Mouse (Mus musculus) ES-CJ7 (cell line): ENCODE results near the gene Zdhhc19.

Experiments used
- DNase-seq: peaks from one replicate; pipeline ENCODE4 v3.0.0; 2011; ENCODE audit warnings: low read depth, low spot score

Gene Zdhhc19

GRCm38 (mm10) chr16:32513948-32514347 lies 17.9 kb downstream of the Zdhhc19 start:
- no peak for DNase-seq

GRCm38 (mm10) chr16:32516006-32516962 lies 20.2 kb downstream of the Zdhhc19 start:
- peak; percentile 82 for DNase-seq

- DNase-seq = no peak
Measured at GRCm38 (mm10) chr16:32517785-32518481, 21.9 kb downstream of the Zdhhc19 start.

- DNase-seq = no peak
Measured at GRCm38 (mm10) chr16:32519656-32520371, 23.7 kb downstream of the Zdhhc19 start.

- DNase-seq = no peak
Measured at GRCm38 (mm10) chr16:32520372-32520748, 24.3 kb downstream of the Zdhhc19 start.

- DNase-seq = no peak
Measured at GRCm38 (mm10) chr16:32522578-32523194, 26.6 kb downstream of the Zdhhc19 start.

- DNase-seq = no peak
Measured at GRCm38 (mm10) chr16:32523462-32524243, 27.6 kb downstream of the Zdhhc19 start.

- no peak for DNase-seq
Measured at GRCm38 (mm10) chr16:32524244-32524615, 28.2 kb downstream of the Zdhhc19 start.

GRCm38 (mm10) chr16:32526906-32527305 lies 30.8 kb downstream of the Zdhhc19 start:
- no peak for DNase-seq

- DNase-seq = no peak
Measured at GRCm38 (mm10) chr16:32532878-32533826, 37.1 kb downstream of the Zdhhc19 start.

GRCm38 (mm10) chr16:32535157-32535751 lies 39.2 kb downstream of the Zdhhc19 start:
- DNase-seq = no peak

- DNase-seq = peak; percentile 35
Measured at GRCm38 (mm10) chr16:32537867-32538660, 42.0 kb downstream of the Zdhhc19 start.

- peak; percentile 68 for DNase-seq
Measured at GRCm38 (mm10) chr16:32538761-32539255, 42.7 kb downstream of the Zdhhc19 start.

- DNase-seq = no peak
Measured at GRCm38 (mm10) chr16:32541338-32542179, 45.5 kb downstream of the Zdhhc19 start.

GRCm38 (mm10) chr16:32543422-32543821 lies 47.4 kb downstream of the Zdhhc19 start:
- DNase-seq = no peak

GRCm38 (mm10) chr16:32547156-32548068 lies 51.3 kb downstream of the Zdhhc19 start:
- peak; percentile 17 for DNase-seq
